Mouse (Mus musculus): Measurements from ENCODE around the gene Pyroxd2. TPM values are rescaled to one million over a fixed set of nuclear protein-coding genes. Genes with fewer than 3 reads are reported as not detected.
A peak's percentile ranks its signal among the peaks of the same experiment; 100 is the strongest.

The Pyroxd2 gene
- polyA plus RNA-seq, 1 experiment from 2014 or later: 4.1 TPM

DNA sequence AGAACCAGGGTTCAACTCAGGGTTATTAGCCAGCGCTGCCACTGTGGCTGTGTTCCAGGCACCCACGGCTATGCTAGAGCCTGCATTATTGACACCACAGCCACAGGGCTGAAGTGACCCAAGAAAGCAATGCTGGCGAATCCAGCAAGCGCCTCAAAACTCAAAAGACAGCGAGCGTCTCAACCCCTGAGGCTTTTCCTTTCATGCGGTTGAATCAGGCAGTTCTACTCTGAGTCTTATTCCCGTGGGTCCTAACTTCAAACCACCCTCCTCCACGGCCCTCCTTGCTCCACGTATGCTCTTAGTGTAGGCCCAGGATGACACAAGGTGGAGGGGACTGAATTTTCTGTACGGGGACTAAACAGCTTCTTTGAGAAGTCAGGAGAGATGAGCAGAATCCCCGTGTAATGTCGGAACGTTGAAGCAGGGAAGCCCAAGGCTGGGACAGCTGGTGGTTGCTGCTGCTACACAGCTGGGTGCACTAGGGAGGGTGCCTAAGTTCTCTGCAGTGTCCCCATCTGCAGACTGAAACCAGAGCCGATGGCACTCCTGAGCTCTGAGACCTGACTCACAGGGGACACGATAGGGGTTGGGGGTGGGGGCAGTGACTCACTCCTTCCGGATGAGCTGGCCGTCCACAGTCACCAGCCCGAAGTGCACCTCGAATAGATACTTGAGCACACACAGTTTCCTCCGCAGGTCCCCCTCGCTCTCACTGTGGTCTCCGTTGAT is 17.7 kb upstream of the Pyroxd2 start:
- no peaks in the 10 kb centered on the region for H3K27me3 ChIP-seq (replicated peaks)
- H3K36me3 ChIP-seq: no peaks in the 10 kb centered on the region
- ATAC-seq (ENCODE audit: insufficient read depth, low FRiP score, low read depth): no peak
- 85% methylated on average over 23 of the region's 23 CpGs for WGBS
- H3K4me3 ChIP-seq (replicated peaks): no peak overlapping the region
- H3K4me2 ChIP-seq: no peak overlapping the region
- no peaks in the 10 kb centered on the region for H3K4me1 ChIP-seq
- no peak overlapping the region for H3K27ac ChIP-seq
- no peaks in the 10 kb centered on the region for H3K9me3 ChIP-seq
- no peak overlapping the region for H3K9ac ChIP-seq

- Histone ChIP-seq H3K27ac (no peak overlapping the region), H3K9ac (no peak overlapping the region), H3K27me3 (replicated peaks) (no peaks in the 10 kb centered on the region), H3K36me3 (no peaks in the 10 kb centered on the region), H3K4me3 (replicated peaks) (no peak overlapping the region), H3K4me2 (no peak overlapping the region), H3K4me1 (no peaks in the 10 kb centered on the region), H3K9me3 (no peaks in the 10 kb centered on the region)
- ATAC-seq (ENCODE audit: insufficient read depth, low FRiP score, low read depth): no peak
- 86% methylated on average over 10 of the region's 10 CpGs for WGBS
These were observed 17.1 kb upstream of the Pyroxd2 start for GRCm38 (mm10) chr19:42769648-42770047.

GRCm38 (mm10) chr19:42767361-42767760 is 14.8 kb upstream of the Pyroxd2 start:
- H3K4me1 ChIP-seq: no peaks in the 10 kb centered on the region
- H3K27me3 ChIP-seq (replicated peaks): no peaks in the 10 kb centered on the region
- H3K4me2 ChIP-seq: no peak overlapping the region
- H3K36me3 ChIP-seq: no peaks in the 10 kb centered on the region
- H3K4me3 ChIP-seq (replicated peaks): no peak overlapping the region
- H3K27ac ChIP-seq: no peak overlapping the region
- WGBS: 78% methylated on average over 8 of the region's 8 CpGs
- no peak for ATAC-seq (ENCODE audit: insufficient read depth, low FRiP score, low read depth)
- no peaks in the 10 kb centered on the region for H3K9me3 ChIP-seq
- no peak overlapping the region for H3K9ac ChIP-seq

- H3K36me3 ChIP-seq: no peaks in the 10 kb centered on the region
- H3K9me3 ChIP-seq: no peaks in the 10 kb centered on the region
- H3K27me3 ChIP-seq (replicated peaks): no peaks in the 10 kb centered on the region
- H3K4me2 ChIP-seq: no peak overlapping the region
- H3K27ac ChIP-seq: 0 out of 2 replicates have a peak overlapping the region, but pooled peaks have one; percentile 40
- no peak for ATAC-seq (ENCODE audit: insufficient read depth, low FRiP score, low read depth)
- H3K4me1 ChIP-seq: no peaks in the 10 kb centered on the region
- WGBS: 62% methylated on average over 10 of the region's 10 CpGs
- H3K9ac ChIP-seq: no peak overlapping the region
- H3K4me3 ChIP-seq (replicated peaks): no peak overlapping the region
These were observed 11.8 kb upstream of the Pyroxd2 start for GRCm38 (mm10) chr19:42764398-42764797.

DNA sequence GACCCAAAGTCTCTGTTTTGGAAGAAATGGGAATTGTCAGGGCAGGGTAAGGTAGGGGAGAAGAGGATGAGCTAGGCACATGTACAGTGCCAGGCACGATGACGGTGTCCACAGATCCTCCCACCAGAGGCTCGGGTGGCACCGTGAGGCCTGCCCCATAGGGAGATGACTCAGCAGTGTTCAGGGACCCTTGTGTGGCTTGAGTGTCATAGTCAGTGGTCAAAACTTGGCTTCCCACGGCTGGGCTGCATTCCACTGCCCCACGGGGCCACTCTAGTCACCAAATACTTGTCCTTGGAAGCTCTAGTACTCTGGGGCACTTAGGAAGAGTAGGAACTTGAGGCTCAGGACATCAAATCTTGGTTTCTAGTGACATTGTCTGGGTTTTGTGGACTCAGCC is 4.1 kb upstream of the Pyroxd2 start:
- H3K36me3 ChIP-seq: no peaks in the 10 kb centered on the region
- 87% methylated on average over 6 of the region's 6 CpGs for WGBS
- H3K27me3 ChIP-seq (replicated peaks): no peaks in the 10 kb centered on the region
- H3K4me2 ChIP-seq: no peak overlapping the region
- H3K4me1 ChIP-seq: peaks cover 30% of the 10 kb centered on the region
- ATAC-seq (ENCODE audit: insufficient read depth, low FRiP score, low read depth): no peak
- H3K9ac ChIP-seq: no peak overlapping the region
- H3K9me3 ChIP-seq: no peaks in the 10 kb centered on the region
- no peak overlapping the region for H3K27ac ChIP-seq
- no peak overlapping the region for H3K4me3 ChIP-seq (replicated peaks)

GRCm38 (mm10) chr19:42755148-42755870 is 2.7 kb upstream of the Pyroxd2 start:
- 61% methylated on average over 15 of the region's 15 CpGs for WGBS
- H3K4me2 ChIP-seq: no peak overlapping the region
- no peak overlapping the region for H3K4me3 ChIP-seq (replicated peaks)
- H3K9ac ChIP-seq: no peak overlapping the region
- H3K36me3 ChIP-seq: no peaks in the 10 kb centered on the region
- H3K27ac ChIP-seq: no peak overlapping the region
- no peaks in the 10 kb centered on the region for H3K9me3 ChIP-seq
- ATAC-seq (ENCODE audit: insufficient read depth, low FRiP score, low read depth): no peak
- H3K27me3 ChIP-seq (replicated peaks): no peaks in the 10 kb centered on the region
- H3K4me1 ChIP-seq: peaks cover 33% of the 10 kb centered on the region

DNA sequence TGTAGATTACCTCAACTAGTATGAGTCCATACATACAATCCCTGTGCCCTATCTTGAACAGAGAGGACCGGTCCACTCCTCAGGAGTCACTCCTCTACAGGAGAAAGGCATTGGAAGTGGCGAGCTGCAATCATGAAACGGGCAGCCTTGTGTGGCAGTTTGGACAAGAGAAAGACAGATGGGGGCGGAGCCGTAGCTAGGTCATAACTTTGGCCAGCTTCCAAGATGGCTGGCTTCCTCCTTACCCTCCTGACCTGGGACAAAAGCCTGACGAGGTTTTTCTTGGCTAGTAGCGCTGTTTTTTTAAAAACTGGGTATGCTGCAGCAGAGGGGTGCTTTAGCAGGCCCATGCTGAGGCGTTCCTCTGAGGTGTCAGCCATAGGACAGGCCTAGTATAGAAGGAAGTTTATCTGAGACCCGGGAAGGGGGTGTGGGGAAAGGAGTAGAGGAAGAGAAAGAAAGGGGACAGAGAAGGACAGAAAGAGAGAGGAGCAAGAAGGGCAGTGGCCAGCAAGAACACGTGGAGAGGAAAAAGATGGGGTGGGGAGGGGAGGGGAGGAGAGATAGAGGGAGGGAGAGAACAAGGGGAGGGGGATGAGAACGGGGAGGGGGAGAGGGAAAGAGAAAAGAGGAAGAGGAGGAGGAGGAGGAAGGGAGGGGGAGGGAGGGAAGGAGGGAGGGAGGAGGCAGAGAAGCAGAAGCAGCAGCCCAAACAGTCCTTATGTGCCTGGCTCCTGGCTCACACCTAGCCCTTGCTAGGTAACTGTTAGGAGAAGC is 754 bp upstream of the Pyroxd2 start:
- H3K36me3 ChIP-seq: no peaks in the 10 kb centered on the region

GRCm38 (mm10) chr19:42750196-42750595 is 2.4 kb downstream of the Pyroxd2 start:
- Histone ChIP-seq H3K9ac (no peak overlapping the region), H3K4me2 (no peak overlapping the region)
- 58% methylated on average over 11 of the region's 11 CpGs for WGBS

More for the DNA sequence above, 754 bp upstream of the Pyroxd2 start:
- peak overlapping the region; percentile 43; the same call in 1 of the 2 replicates for H3K4me3 ChIP-seq (replicated peaks)
- no peaks in the 10 kb centered on the region for H3K9me3 ChIP-seq
- no peak overlapping the region for H3K9ac ChIP-seq
- 21% methylated on average over 10 of the region's 11 CpGs for WGBS
- H3K27me3 ChIP-seq (replicated peaks): no peaks in the 10 kb centered on the region
- H3K27ac ChIP-seq: peak overlapping the region; percentile 91
- H3K4me2 ChIP-seq: peak overlapping the region; percentile 75
- peak; percentile 48 for ATAC-seq (ENCODE audit: insufficient read depth, low FRiP score, low read depth)
- peaks cover 33% of the 10 kb centered on the region for H3K4me1 ChIP-seq

DNA sequence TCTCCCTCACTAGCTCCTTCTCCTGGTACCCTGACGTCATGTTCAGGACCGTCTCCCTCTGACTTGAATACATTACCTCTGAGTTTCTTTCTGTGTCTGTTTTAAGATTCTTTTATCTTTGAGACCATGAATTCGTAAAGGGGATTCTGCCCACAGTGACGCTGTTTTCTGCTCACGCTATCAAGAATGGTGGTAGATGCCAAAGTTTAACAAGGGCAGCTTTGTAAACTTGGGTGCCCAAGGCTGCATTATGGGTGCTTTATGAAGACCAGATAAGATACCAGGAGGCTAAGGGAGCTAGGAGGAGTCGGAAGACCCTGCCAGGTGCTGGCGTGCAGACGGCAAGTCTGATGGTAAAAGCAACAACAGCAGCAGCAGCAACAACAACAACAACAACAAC is 5.9 kb downstream of the Pyroxd2 start:
- WGBS: 93% methylated on average over 8 of the region's 8 CpGs
- H3K27me3 ChIP-seq (replicated peaks): no peaks in the 10 kb centered on the region
- no peaks in the 10 kb centered on the region for H3K36me3 ChIP-seq
- no peak overlapping the region for H3K4me2 ChIP-seq
- H3K9ac ChIP-seq: no peak overlapping the region
- no peaks in the 10 kb centered on the region for H3K9me3 ChIP-seq
- H3K27ac ChIP-seq: no peak overlapping the region
- H3K4me3 ChIP-seq (replicated peaks): no peak overlapping the region
- peaks cover 17% of the 10 kb centered on the region for H3K4me1 ChIP-seq
- no peak for ATAC-seq (ENCODE audit: insufficient read depth, low FRiP score, low read depth)

More at GRCm38 (mm10) chr19:42750196-42750595, 2.4 kb downstream of the Pyroxd2 start:
- no peaks in the 10 kb centered on the region for H3K27me3 ChIP-seq (replicated peaks)
- ATAC-seq (ENCODE audit: insufficient read depth, low FRiP score, low read depth): no peak
- no peak overlapping the region for H3K4me3 ChIP-seq (replicated peaks)
- H3K9me3 ChIP-seq: no peaks in the 10 kb centered on the region
- H3K36me3 ChIP-seq: no peaks in the 10 kb centered on the region
- H3K27ac ChIP-seq: no peak overlapping the region
- H3K4me1 ChIP-seq: peaks cover 26% of the 10 kb centered on the region

DNA sequence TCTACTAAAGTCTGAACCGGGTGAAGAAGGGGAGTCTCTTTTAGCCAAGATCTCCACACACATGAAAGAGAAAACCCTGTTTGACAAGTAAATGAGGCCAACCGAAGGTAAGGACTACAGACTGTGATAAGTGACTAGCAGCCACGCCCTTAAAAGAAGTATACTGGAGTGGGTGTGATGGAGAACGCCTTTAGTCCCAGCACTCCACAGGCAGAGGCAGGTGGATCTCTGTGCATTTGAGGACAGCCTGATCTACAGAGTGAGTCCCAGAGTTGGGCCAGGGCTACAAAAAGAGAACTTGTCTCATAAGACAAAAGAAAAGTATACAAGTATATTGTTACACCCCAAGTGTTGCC is 6.7 kb downstream of the Pyroxd2 start:
- Histone ChIP-seq H3K4me2 (no peak overlapping the region), H3K27ac (no peak overlapping the region), H3K9me3 (no peaks in the 10 kb centered on the region), H3K4me1 (peaks cover 14% of the 10 kb centered on the region), H3K27me3 (replicated peaks) (no peaks in the 10 kb centered on the region), H3K36me3 (no peaks in the 10 kb centered on the region), H3K9ac (no peak overlapping the region), H3K4me3 (replicated peaks) (no peak overlapping the region)
- no peak for ATAC-seq (ENCODE audit: insufficient read depth, low FRiP score, low read depth)
- WGBS: 66% methylated on average over 4 of the region's 4 CpGs

DNA sequence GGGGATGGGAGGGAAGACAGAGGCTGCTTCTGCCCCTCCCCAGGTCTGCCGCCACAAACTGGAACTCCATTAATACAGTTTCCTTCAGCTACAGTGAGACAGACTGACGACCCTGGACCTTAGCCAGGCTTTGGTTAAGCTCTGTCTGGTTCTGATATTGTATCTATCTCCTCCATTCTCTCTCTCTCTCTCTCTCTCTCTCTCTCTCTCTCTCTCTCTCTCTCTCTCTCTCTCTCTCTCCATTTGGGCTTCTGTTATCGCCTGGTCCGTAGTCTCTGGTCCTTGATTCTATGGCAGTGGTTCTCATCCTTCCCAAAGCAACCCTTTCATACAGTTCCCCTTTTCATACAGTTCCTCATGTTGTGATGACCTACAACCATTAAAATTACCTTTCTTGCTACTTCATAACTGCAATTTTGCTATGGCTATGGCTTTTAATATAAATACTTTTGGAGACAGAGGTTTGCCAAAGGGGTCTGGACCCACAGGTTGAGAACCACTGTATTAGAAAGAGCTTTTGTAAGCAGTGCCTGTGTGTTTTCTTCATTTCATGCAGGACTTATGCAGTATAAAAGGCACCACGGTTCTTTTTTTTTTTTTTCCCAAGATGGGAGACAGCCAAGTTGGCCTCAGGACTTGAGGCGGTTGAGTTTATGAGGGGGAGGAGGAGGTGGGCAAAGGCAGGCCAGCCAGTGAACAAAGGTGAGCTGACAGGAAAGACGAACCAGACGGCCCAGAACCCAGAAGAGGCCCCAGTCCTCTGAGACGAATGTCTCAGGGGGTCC is 7.3 kb downstream of the Pyroxd2 start:
- WGBS: 49% methylated on average over 9 of the region's 9 CpGs
- Histone ChIP-seq H3K27ac (no peak overlapping the region), H3K9ac (no peak overlapping the region), H3K36me3 (no peaks in the 10 kb centered on the region), H3K4me2 (no peak overlapping the region), H3K4me3 (replicated peaks) (no peak overlapping the region), H3K9me3 (no peaks in the 10 kb centered on the region), H3K27me3 (replicated peaks) (no peaks in the 10 kb centered on the region), H3K4me1 (peaks cover 14% of the 10 kb centered on the region)
- no peak for ATAC-seq (ENCODE audit: insufficient read depth, low FRiP score, low read depth)

Measured in stomach, embryonic 15.5 days (tissue).